Mouse (Mus musculus): Measurements from ENCODE around the gene Spop. TPM values are rescaled to one million over a fixed set of nuclear protein-coding genes. Genes with fewer than 3 reads are reported as not detected.
A peak's percentile ranks its signal among the peaks of the same experiment; 100 is the strongest.

Gene Spop
- total and polyA plus RNA-seq, 2 experiments from 2014 or later = 34.5 to 142 TPM

DNA sequence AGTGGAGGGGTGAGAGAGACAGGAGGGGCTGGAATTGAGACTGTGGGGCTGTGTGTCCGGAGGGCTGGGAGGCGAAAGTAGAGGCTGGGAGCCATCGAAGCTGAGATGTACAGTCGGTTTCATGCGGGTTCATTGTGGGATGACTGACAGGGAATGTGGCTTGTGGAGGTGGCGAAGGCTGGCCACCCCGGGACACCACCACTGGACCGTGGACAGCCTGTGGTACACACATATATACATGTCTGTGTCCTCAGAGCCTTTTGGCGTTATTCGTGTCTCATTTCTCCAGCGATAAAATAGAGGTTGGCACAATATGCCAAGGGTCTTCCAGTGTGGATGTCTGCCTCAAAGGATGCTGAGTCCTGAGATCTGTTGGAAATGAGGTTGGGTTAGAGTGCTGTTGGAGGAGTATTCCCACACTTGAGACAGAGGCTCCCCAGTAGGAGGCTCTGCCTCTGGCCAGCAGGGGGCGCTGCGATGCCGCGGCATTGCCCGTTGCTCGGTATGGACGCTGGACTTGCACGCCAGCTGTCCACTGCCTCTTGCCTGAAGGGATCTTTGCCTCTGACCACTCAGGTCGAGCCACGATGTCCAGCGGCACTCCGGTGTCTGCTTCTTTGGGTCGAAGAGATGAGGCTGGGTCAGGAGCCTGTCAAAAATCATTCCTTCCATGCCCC, 119.7 kb downstream of the Spop start:
- TF ChIP-seq EP300 (IDR thresholded peaks at IDR 0.05; ENCODE audit: low read depth) (no peak), CTCF (IDR thresholded peaks at IDR 0.05; ENCODE audit: low read depth) (peak; percentile 99)
- peak; percentile 77 for DNase-seq (ENCODE audit: low spot score)
- Histone ChIP-seq H3K9ac (replicated peaks; ENCODE audit: low read depth, low read length) (no peak overlapping the region), H3K4me1 (ENCODE audit: control insufficient read depth, insufficient read depth) (no peaks in the 10 kb centered on the region), H3K27me3 (ENCODE audit: control insufficient read depth, insufficient read depth, low read length) (peaks cover 10% of the 10 kb centered on the region; the same call in 1 of the 2 replicates), H3K27ac (ENCODE audit: low read depth) (no peak overlapping the region), H3K4me3 (ENCODE audit: low read depth, low read length) (no peak overlapping the region), H3K4me2 (ENCODE audit: low read depth, low read length) (peak overlapping the region; percentile 8; the same call in 1 of the 2 replicates), H3K36me3 (replicated peaks; ENCODE audit: control insufficient read depth, insufficient read depth, low read length) (no peaks in the 10 kb centered on the region), H3K9me3 (replicated peaks; ENCODE audit: control insufficient read depth, low read length) (no peaks in the 10 kb centered on the region)
- 19% methylated on average over 24 of the region's 24 CpGs for WGBS
- peak; percentile 86 for ATAC-seq (ENCODE audit: insufficient read depth, low read depth)

DNA sequence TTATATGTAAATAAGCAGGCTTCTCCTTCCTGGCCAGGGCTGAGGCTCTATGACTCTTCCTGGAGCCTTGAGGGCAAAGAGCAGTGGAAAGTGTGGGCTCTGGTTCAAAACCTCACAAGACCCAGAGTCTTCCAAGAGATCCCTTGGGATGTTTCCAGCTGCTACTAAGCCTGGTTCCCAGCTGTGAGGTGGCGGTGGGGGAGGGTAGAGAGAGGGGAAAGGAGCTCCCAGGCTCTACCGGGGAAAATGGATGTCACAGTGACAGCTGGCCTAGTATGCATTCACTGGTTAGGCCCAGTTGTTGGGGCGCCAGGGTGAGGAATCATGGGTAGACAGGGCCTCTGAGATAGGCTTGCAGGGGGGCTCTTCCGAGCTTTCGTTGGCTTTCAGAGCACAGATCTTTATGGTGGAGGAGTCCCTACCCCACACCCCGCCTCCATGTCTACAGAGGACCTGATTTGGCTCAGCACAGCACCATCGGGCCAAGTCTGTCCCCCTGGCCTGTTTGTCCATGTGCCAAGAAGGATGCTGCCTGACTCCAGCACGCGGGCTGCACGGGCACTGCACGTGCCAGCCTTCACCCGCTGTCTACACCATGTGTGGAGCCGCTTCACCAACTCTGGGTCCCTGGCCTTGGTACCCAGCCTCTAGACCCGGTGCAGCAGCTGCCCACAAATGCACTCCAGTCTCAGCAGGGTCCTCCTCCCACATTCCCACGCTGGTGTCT, 124.7 kb downstream of the Spop start:
- WGBS = 60% methylated on average over 15 of the region's 15 CpGs
- TF ChIP-seq EP300 (IDR thresholded peaks at IDR 0.05; ENCODE audit: low read depth) (no peak), CTCF (IDR thresholded peaks at IDR 0.05; ENCODE audit: low read depth) (no peak)
- Histone ChIP-seq H3K27ac (ENCODE audit: low read depth) (no peak overlapping the region), H3K27me3 (ENCODE audit: control insufficient read depth, insufficient read depth, low read length) (0 out of 2 replicates have a peak, but pooled peaks cover 9% of the 10 kb centered on the region), H3K9me3 (replicated peaks; ENCODE audit: control insufficient read depth, low read length) (no peaks in the 10 kb centered on the region), H3K36me3 (replicated peaks; ENCODE audit: control insufficient read depth, insufficient read depth, low read length) (no peaks in the 10 kb centered on the region), H3K4me1 (ENCODE audit: control insufficient read depth, insufficient read depth) (peaks cover 4% of the 10 kb centered on the region; the same call in 1 of the 2 replicates), H3K4me2 (ENCODE audit: low read depth, low read length) (no peak overlapping the region), H3K9ac (replicated peaks; ENCODE audit: low read depth, low read length) (no peak overlapping the region), H3K4me3 (ENCODE audit: low read depth, low read length) (no peak overlapping the region)
- DNase-seq (ENCODE audit: low spot score) (no peak), ATAC-seq (ENCODE audit: insufficient read depth, low read depth) (no peak)

DNA sequence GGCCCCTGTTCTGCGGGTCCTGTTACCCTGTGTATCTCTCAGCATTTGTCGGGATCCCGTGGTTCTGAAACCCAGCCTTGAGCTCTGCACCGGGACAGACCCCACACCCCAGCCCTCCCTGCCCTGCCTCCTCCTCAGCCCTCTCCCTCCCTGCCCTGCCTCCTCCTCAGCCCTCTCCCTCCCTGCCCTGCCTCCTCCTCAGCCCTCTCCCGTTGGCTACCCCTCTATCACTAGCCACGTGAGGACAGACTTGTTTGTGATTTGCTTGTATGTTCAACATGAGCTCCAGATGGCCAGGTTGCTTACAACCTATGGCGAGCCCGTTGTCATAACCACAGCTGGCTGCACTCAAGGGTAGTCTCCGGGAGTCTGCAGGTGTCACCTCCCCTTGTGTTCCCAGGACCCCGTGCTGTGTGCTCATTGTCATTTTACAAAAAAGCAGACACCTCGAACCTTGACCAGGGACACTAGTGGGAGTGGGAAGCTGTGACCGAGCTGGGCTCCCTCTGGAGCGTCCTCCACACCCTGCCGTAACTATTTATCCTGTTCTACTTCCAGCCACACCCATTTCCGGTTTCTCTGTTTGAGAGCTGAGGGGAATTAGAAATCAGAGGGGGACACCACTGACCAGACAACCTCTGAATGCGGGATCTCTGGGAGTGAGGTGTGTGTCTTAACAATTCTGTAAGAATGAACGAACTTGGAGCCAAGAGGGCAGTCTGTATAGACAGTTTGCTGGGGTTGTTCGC, 126.9 kb downstream of the Spop start:
- DNase-seq (ENCODE audit: low spot score) = peak; percentile 23
- ATAC-seq (ENCODE audit: insufficient read depth, low read depth) = no peak
- Histone ChIP-seq H3K4me2 (ENCODE audit: low read depth, low read length) (peak overlapping the region; percentile 38; the same call in 1 of the 2 replicates), H3K4me3 (ENCODE audit: low read depth, low read length) (no peak overlapping the region), H3K9ac (replicated peaks; ENCODE audit: low read depth, low read length) (no peak overlapping the region; the same call in 1 of the 2 replicates), H3K4me1 (ENCODE audit: control insufficient read depth, insufficient read depth) (peaks cover 4% of the 10 kb centered on the region; the same call in 1 of the 2 replicates), H3K27me3 (ENCODE audit: control insufficient read depth, insufficient read depth, low read length) (0 out of 2 replicates have a peak, but pooled peaks cover 9% of the 10 kb centered on the region), H3K9me3 (replicated peaks; ENCODE audit: control insufficient read depth, low read length) (no peaks in the 10 kb centered on the region), H3K36me3 (replicated peaks; ENCODE audit: control insufficient read depth, insufficient read depth, low read length) (no peaks in the 10 kb centered on the region), H3K27ac (ENCODE audit: low read depth) (no peak overlapping the region)
- TF ChIP-seq CTCF (IDR thresholded peaks at IDR 0.05; ENCODE audit: low read depth) (no peak), EP300 (IDR thresholded peaks at IDR 0.05; ENCODE audit: low read depth) (no peak)
- WGBS = 30% methylated on average over 18 of the region's 18 CpGs

Other genes with a start within 250 kb of the Spop start
- gene Tac4, start 152.6 kb upstream of the Spop start, total RNA-seq (2014; rRNA removed; ENCODE audit: low replicate concordance) = not detected in 2 replicates
- not detected in 2 replicates for gene Tac4, start 152.6 kb upstream of the Spop start, polyA plus RNA-seq (2015; fragmentation: Nextera tagmentation; extraction: Ambion mirVana)
- 54.7 and 85.6 TPM in 2 replicates for gene Kat7, start 103.8 kb upstream of the Spop start, total RNA-seq (2014; rRNA removed; ENCODE audit: low replicate concordance)
- gene Kat7, start 103.8 kb upstream of the Spop start, polyA plus RNA-seq (2015; fragmentation: Nextera tagmentation; extraction: Ambion mirVana) = 28.5 and 29.9 TPM in 2 replicates
- 5.0 and 5.6 TPM in 2 replicates for gene Fam117a, start 77.1 kb upstream of the Spop start, total RNA-seq (2014; rRNA removed; ENCODE audit: low replicate concordance)
- gene Fam117a, start 77.1 kb upstream of the Spop start, polyA plus RNA-seq (2015; fragmentation: Nextera tagmentation; extraction: Ambion mirVana) = 3.6 and 3.9 TPM in 2 replicates
- 35.2 and 71.6 TPM in 2 replicates for gene Slc35b1, start 29.4 kb upstream of the Spop start, total RNA-seq (2014; rRNA removed; ENCODE audit: low replicate concordance)
- 70.3 TPM in 2 replicates for gene Slc35b1, start 29.4 kb upstream of the Spop start, polyA plus RNA-seq (2015; fragmentation: Nextera tagmentation; extraction: Ambion mirVana)
- not detected in 2 replicates for gene Nxph3, start 100.5 kb downstream of the Spop start, total RNA-seq (2014; rRNA removed; ENCODE audit: low replicate concordance)
- gene Nxph3, start 100.5 kb downstream of the Spop start, polyA plus RNA-seq (2015; fragmentation: Nextera tagmentation; extraction: Ambion mirVana) = 0.08 and 0.14 TPM in 2 replicates
- 1.1 and 2.0 TPM in 2 replicates for gene Ngfr, start 173.7 kb downstream of the Spop start, total RNA-seq (2014; rRNA removed; ENCODE audit: low replicate concordance)
- gene Ngfr, start 173.7 kb downstream of the Spop start, polyA plus RNA-seq (2015; fragmentation: Nextera tagmentation; extraction: Ambion mirVana) = 1.5 and 1.7 TPM in 2 replicates

All from heart, postnatal 0 days (tissue).